Mouse (Mus musculus) lung, embryonic 14.5 days (tissue): ENCODE measurements around the gene Tcf21. TPM values are rescaled to one million over a fixed set of nuclear protein-coding genes. Genes with fewer than 3 reads are reported as not detected.
A peak's percentile ranks its signal among the peaks of the same experiment; 100 is the strongest.

Source experiments
- ATAC-seq: fragments of 200-750 bp; cut with Nextera tagmentation; 2 replicates; pipeline ENCODE4 v1.8.0; 2017; ENCODE audit warnings: mild to moderate bottlenecking, moderate TSS enrichment, moderate library complexity; ENCODE audit not compliant: insufficient read depth
- DNase-seq: peaks from one replicate; pipeline ENCODE4 v3.0.0-alpha.2; 2015
- H3K27ac ChIP-seq: fragments of 300-500 bp; sonication (generic); 2 replicates; pipeline ENCODE4 v1.5.1; 2014; ENCODE audit warnings: low read depth, mild to moderate bottlenecking, moderate library complexity
- H3K27me3 ChIP-seq: fragments of 300-500 bp; sonication (generic); 2 replicates; pipeline ENCODE4 v1.6.1; 2014; ENCODE audit warnings: low read length, control low read depth; ENCODE audit not compliant: insufficient read depth
- H3K36me3 ChIP-seq: fragments of 300-500 bp; sonication (generic); 2 replicates; pipeline ENCODE4 v1.6.1; 2014; ENCODE audit warnings: control low read depth; ENCODE audit not compliant: insufficient read depth
- H3K4me1 ChIP-seq: fragments of 300-500 bp; sonication (generic); 2 replicates; pipeline ENCODE4 v1.6.1; 2014; ENCODE audit warnings: antibody characterized with exemption, control low read depth; ENCODE audit not compliant: insufficient read depth
- H3K4me2 ChIP-seq: fragments of 300-500 bp; sonication (generic); 2 replicates; pipeline ENCODE4 v1.6.1; 2014; ENCODE audit warnings: mild to moderate bottlenecking
- H3K4me3 ChIP-seq: fragments of 300-500 bp; sonication (generic); 2 replicates; pipeline ENCODE4 v1.5.1; 2014; ENCODE audit warnings: low read depth, low read length
- H3K9ac ChIP-seq: fragments of 300-500 bp; sonication (generic); 2 replicates; pipeline ENCODE4 v1.6.1; 2014
- H3K9me3 ChIP-seq: fragments of 300-500 bp; sonication (generic); 2 replicates; pipeline ENCODE4 v1.6.1; 2016; ENCODE audit warnings: low read depth, low read length, control low read depth
- CTCF ChIP-seq: IDR thresholded peaks from 2 replicates; pipeline ENCODE4 v1.5.1; 2016; ENCODE audit warnings: antibody characterized with exemption, low read depth
- WGBS: fragments of 180-500 bp; shearing (Covaris S2); extraction: QIAGEN DNeasy Blood & Tissue Kit; methylation state at CpG from one replicate; pipeline ENCODE4 v1.1.7; 2014; 5-methylcytosine and 5-hydroxymethylcytosine counted together
- polyA plus RNA-seq: library from polyadenylated mRNA; unstranded; fragments of >200 nt; fragmentation: Nextera tagmentation; extraction: Ambion mirVana; gene quantifications from 2 replicates; pipeline ENCODE4 v1.2.1, GENCODE M21; 2014

Gene Tcf21
- polyA plus RNA-seq, 1 experiment from 2014 or later = 227 TPM

DNA sequence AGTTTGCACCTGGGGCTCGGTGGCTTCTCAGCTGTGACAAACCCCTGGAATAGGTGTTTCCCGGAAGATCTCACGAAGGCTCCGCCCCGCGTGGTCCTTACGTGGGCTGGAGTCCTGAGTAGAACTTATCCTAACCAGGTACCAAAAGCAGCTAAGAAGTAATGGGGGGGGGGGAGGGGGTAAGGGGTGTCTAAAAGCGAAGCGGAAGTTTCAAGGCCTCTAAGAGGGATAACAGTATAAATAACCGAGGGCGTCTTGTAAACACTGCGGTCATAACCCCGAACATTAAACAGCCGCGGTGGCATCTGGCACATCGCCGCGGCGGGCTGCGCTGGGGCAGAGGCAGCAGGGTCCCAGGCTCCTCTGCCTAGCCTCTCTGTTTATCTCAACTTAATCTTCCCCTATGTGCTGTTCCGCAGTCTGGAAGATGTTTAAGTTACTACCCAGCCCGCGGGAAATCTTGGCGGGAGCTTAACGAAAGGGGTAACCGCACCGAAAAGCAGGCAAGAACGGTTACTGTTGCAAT is 3.7 kb downstream of the Tcf21 start:
- H3K27me3 ChIP-seq = peaks cover 33% of the 10 kb centered on the region
- peak overlapping the region; percentile 49 for H3K4me3 ChIP-seq
- no peak for TF ChIP-seq CTCF

DNA sequence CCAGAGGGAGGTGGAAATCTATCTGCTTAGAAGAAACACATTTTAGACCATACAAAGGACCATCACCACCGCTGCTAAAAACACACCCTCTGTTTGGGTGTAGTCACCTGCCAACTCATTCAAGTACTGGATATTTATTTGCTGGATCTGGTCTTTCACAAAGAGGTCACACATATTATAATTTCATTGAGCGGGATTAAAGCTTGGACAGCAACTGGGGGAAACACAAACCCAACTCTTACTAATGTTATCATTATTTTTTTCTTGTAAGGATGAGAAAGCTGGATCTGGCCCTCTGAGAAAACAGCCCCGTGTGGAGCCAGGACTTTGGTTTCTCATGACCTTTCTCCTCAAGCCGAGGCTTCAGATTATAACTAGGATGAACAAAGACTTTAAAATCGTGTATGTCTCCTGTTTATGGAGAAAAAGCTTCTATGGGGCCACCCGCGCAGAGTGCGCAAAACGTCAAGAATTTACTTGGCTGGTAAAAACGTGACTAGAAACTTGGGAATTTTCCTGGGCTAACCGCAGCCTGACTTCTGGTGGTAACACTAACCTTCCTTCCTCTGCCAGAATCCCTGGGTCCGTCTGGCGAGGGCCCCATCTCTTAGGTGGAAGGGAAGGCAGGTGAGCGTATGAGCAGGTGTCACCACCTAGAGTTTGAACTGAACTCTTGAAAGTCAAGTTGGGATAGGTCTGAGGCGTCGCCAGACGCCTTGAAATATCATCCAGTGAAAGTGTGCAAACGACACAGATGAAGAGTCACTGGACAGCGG is 4.3 kb downstream of the Tcf21 start:
- no peaks in the 10 kb centered on the region for H3K9me3 ChIP-seq
- peaks cover 35% of the 10 kb centered on the region for H3K27me3 ChIP-seq
- no peaks in the 10 kb centered on the region for H3K4me1 ChIP-seq
- peak overlapping the region; percentile 67 for H3K4me2 ChIP-seq
- peaks cover 7% of the 10 kb centered on the region; the same call in 1 of the 2 replicates for H3K36me3 ChIP-seq
- DNase-seq (peak; percentile 64), ATAC-seq (no peak)
- peak overlapping the region; percentile 66 for H3K9ac ChIP-seq
- TF ChIP-seq CTCF = no peak
- peak overlapping the region; percentile 92 for H3K27ac ChIP-seq
- 8% methylated on average over 19 of the region's 19 CpGs for WGBS
- peak overlapping the region; percentile 49 for H3K4me3 ChIP-seq

More for the DNA sequence above, 3.7 kb downstream of the Tcf21 start:
- under 1% methylated on average over 28 of the region's 28 CpGs for whole genome bisulfite sequencing
- no peaks in the 10 kb centered on the region for H3K9me3 ChIP-seq
- H3K4me2 ChIP-seq = peak overlapping the region; percentile 67
- ATAC-seq = peak; percentile 29; the same call in 1 of the 2 replicates
- H3K4me1 ChIP-seq = no peaks in the 10 kb centered on the region
- DNase-seq = peak; percentile 85
- H3K9ac ChIP-seq = peak overlapping the region; percentile 66
- peak overlapping the region; percentile 92 for H3K27ac ChIP-seq
- peaks cover 7% of the 10 kb centered on the region; the same call in 1 of the 2 replicates for H3K36me3 ChIP-seq

DNA sequence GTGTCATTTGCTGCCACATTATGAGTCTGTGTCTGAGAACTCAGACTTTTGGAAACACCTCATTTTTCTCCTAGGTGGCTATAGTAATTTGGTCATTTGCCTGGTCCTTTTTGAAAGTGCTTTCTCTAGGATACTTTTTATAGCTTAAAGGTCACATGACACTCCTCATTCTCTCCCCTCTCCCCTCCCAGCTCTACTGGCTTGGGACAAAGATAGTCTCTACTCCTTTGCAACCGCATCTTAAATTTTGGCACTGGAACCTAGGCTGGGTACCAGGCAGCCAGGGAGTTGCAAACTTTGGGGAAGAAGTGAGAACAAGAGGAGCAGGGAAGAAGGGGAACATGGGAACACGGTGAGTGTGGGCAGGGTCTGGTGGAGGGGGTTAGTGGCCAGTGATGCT is 5.2 kb downstream of the Tcf21 start:
- Histone ChIP-seq H3K27me3 (peaks cover 35% of the 10 kb centered on the region), H3K4me1 (no peaks in the 10 kb centered on the region), H3K9me3 (no peaks in the 10 kb centered on the region), H3K27ac (peak overlapping the region; percentile 92; the same call in 1 of the 2 replicates), H3K9ac (peak overlapping the region; percentile 66; the same call in 1 of the 2 replicates), H3K36me3 (peaks cover 7% of the 10 kb centered on the region; the same call in 1 of the 2 replicates), H3K4me3 (peak overlapping the region; percentile 49), H3K4me2 (peak overlapping the region; percentile 67)
- TF ChIP-seq CTCF = no peak
- ATAC-seq (no peak; the same call in 1 of the 2 replicates), DNase-seq (peak; percentile 74)
- 2% methylated on average over 2 of the region's 2 CpGs for WGBS

DNA sequence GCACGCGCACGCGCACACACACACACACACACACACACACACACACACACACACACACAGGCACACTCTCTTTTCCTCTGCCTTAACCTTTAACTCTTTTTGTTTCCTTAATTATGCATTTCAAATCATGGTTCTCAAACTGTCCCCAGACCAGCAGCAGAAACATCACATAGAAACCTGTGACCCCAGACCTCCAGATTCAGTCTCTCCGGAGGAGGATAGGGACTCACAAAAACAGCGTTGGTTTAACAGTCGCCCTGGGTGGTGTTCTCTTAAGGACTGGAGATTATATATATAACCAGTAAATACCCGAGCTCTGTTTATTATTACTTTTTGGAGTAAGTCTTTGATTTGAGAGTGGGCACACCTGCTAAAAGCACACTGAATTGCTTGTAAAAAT is 5.7 kb downstream of the Tcf21 start:
- Histone ChIP-seq H3K36me3 (peaks cover 7% of the 10 kb centered on the region; the same call in 1 of the 2 replicates), H3K4me3 (no peak overlapping the region), H3K9me3 (no peaks in the 10 kb centered on the region), H3K27ac (no peak overlapping the region), H3K9ac (no peak overlapping the region), H3K4me1 (no peaks in the 10 kb centered on the region), H3K27me3 (peaks cover 32% of the 10 kb centered on the region), H3K4me2 (peak overlapping the region; percentile 67)
- DNase-seq = peak; percentile 42
- ATAC-seq = no peak
- TF ChIP-seq CTCF = no peak
- WGBS = 2% methylated on average over 5 of the region's 8 CpGs

DNA sequence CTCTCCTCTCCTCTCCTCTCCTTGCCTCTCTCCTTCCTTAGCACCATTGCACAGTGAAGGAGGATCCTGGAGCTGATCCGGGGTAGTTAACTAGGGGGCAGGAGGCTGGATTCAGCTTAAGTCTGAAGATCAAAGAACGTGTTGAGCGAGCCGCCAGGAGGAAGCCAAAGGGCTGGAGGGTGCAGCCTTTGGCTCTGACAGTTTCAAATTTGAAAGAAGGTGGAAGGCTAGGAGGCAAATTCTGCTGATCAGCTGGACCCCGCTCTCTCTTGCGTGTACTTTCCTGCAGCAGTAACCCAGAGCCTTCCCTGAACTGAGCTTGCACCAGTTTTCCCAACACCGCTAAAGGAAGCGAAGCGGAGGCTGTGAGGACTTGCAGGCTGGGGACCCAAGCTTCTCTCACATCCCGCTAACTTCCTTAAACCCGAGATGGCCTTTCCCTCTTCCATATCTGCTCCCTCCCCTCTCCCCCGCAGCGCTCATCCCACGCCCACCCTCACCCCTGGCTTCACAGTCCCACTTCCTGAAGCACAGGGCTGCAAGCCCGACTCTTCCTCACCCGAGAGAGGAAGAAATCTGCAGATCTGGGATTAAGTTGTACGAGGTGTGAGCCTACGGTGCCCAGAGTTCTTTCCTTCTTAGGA is 6.5 kb downstream of the Tcf21 start:
- ATAC-seq (peak; percentile 38; the same call in 1 of the 2 replicates), DNase-seq (peak; percentile 76)
- peak; percentile 29; the same call in 1 of the 2 replicates for TF ChIP-seq CTCF
- H3K27me3 ChIP-seq = peaks cover 28% of the 10 kb centered on the region
- no peak overlapping the region; the same call in none of the 2 replicates for H3K9ac ChIP-seq
- WGBS = 3% methylated on average over 18 of the region's 18 CpGs
- peak overlapping the region; percentile 67 for H3K4me2 ChIP-seq
- no peaks in the 10 kb centered on the region for H3K4me1 ChIP-seq
- H3K4me3 ChIP-seq = peak overlapping the region; percentile 30
- no peaks in the 10 kb centered on the region for H3K9me3 ChIP-seq
- H3K36me3 ChIP-seq = peaks cover 7% of the 10 kb centered on the region; the same call in 1 of the 2 replicates
- H3K27ac ChIP-seq = peak overlapping the region; percentile 54; the same call in 1 of the 2 replicates

DNA sequence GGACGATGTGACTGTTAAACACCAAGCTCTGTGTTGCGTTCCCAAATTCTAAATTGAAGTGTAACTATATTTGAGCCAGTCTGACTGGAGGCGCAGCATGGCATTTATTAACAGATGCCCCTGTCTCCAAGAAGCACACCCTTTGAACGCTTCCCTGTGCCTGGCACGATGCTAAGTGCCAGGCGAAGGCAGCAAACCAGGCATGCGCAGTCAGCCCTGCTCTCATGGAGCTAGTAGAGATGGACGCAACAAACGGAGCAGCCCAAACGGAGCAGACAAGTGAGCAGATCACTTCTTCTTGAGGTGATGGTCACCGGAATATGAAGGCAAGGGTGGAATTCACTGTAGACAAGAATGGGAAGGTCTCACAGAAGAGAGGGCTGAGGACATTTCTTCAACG is 8.1 kb downstream of the Tcf21 start:
- ATAC-seq (no peak), DNase-seq (no peak)
- H3K36me3 ChIP-seq = peaks cover 3% of the 10 kb centered on the region; the same call in 1 of the 2 replicates
- no peaks in the 10 kb centered on the region for H3K9me3 ChIP-seq
- H3K27me3 ChIP-seq = peaks cover 24% of the 10 kb centered on the region
- H3K4me3 ChIP-seq = no peak overlapping the region
- H3K4me1 ChIP-seq = no peaks in the 10 kb centered on the region
- TF ChIP-seq CTCF = no peak
- no peak overlapping the region for H3K4me2 ChIP-seq
- WGBS = 41% methylated on average over 12 of the region's 12 CpGs
- H3K9ac ChIP-seq = no peak overlapping the region
- H3K27ac ChIP-seq = no peak overlapping the region
